Mouse (Mus musculus): ENCODE measurements around the gene Rapsn.

Rapsn gene

DNA sequence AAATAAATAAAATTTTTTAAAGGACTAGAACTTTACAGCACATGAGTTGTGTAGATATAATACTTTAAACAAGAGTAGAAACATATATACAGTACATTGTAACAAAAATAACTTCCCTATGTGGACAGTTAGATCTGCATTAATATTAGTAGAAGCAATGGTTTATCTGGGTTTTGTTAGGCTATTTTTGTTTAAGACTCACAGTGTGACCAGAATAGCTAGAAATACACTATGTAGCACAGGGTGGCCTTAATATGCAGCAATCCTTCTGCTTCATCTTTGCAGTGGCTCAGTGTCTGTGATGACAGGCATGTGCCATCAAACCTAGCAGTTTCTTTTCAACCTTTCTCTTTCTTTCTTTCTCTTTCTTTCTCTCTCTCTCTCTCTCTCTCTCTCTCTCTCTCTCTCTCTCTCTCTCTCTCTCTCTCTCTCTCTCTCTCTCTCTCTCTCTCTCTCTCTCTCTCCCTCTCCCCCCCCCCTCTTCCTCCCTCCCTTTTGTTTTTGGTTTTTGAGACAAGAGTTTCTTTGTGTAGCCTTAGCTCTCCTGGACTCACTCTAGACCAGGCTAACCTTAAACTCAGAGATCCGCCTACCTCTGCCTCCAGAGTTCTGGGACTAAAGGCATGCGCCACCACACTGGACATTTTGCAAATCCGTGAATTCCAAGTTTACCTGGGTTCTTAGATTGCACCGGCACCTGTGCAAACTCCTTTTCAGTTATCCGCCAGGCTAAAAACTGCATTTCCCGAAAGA lies 17.9 kb downstream of the Rapsn start:
- DNase-seq (ENCODE audit: extremely low spot score, low read depth, low spot score): peak; percentile 52

DNA sequence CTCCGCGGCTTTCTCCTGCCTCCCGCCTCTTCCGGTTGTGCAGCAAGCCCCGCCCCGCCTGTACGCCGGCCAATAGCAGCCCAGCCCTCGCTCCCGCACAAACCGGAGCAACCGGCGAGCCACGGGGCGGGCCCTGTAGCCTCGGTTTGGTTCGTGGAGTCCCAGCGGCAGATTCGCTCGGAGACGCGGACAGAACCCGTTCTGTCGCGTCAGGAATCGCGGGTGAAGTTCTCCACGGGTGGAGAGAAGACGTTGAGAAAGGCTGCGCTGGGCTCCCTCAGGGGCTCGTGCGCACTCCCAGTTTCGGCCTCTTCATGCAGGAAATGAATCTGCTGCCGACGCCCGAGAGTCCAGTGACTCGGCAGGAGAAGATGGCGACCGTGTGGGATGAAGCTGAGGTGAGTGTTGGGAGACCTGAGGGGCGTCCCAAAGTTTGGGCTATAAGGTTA lies 18.5 kb downstream of the Rapsn start, which contains the start of gene Psmc3:
Psmc3 (plus strand) TSS at position 76 of the 449 bp plus-strand sequence.
- peak; percentile 47 for DNase-seq (ENCODE audit: extremely low spot score, low read depth, low spot score)

DNA sequence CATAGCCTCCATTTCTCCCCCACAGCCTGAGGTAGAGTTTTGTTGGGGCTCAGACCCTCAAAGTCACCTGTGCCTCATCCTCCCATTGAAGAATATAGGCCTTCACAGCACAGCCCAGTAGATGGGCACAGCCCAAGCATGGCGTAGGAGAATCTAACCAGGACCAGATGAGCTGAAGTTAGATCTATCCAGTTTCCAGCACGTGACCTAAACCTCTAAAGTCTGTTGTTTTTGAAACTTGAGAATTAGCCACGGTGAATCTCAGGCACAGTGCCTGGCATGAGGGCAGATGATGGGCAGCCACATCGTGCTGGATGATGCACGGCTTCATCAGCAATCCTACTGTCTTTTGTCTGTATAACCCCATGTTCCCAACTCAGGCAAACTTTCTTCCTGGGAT lies 23.0 kb downstream of the Rapsn start:
- no peak for DNase-seq (ENCODE audit: extremely low spot score, low read depth, low spot score)

DNA sequence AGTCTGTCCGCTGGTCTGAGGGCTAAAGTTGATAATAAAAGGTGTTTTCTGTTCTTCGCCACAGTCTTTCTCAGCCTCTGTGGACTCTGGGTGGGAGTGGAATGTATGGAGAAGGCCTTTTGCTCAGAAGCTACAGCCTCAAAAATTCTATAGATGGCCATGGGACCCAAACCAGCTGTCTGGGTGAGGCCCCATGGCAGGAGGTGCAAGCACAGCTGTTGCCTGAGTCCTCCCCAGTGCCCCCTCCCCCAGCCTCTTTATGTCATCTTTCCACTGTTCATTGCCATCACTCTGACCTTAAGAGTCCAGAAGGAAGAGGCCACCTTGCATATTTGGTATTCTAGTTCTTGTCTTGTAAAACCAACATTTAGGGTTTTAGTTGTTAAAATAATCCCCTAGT lies 24.0 kb downstream of the Rapsn start:
- DNase-seq (ENCODE audit: extremely low spot score, low read depth, low spot score): no peak

DNA sequence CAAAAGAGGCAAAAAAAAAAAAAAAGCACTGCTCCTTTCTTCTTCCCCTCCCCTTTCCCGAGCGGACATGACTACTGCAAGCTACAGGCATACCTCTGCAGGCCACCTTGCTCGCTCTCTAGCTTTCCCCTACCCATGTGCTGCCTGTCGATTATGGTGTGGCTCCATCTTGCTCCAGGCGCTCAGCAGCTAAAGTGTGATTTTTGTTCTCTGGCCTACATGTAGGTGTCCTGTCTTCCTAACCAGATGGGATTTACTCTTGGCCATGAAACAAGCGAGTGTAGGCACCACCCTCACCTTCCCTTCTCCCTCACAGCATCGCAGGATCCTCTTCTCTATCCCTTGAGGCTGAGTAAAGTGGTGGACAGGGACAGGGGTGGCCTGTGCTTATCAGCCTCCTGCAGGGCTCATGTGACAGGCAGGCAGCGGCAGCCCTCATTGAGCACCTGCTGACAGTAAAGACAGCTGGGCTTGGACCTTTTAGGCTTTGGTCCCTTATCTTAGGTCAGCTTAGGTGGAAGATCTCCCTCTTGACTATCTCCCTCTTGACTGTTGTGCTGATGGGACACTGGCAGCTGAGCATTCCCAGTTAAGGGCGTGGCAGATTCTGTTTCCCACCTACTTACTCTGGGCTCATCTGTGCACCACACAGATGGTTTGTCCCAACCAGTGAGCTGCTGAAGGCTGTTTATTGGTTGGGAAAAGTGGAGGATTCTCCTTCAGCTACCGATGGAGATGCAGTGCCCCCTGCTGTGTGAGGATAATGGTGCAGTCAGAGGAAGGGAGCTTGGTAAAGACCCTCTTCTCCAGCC lies 25.3 kb downstream of the Rapsn start:
- no peak for DNase-seq (ENCODE audit: extremely low spot score, low read depth, low spot score)

DNA sequence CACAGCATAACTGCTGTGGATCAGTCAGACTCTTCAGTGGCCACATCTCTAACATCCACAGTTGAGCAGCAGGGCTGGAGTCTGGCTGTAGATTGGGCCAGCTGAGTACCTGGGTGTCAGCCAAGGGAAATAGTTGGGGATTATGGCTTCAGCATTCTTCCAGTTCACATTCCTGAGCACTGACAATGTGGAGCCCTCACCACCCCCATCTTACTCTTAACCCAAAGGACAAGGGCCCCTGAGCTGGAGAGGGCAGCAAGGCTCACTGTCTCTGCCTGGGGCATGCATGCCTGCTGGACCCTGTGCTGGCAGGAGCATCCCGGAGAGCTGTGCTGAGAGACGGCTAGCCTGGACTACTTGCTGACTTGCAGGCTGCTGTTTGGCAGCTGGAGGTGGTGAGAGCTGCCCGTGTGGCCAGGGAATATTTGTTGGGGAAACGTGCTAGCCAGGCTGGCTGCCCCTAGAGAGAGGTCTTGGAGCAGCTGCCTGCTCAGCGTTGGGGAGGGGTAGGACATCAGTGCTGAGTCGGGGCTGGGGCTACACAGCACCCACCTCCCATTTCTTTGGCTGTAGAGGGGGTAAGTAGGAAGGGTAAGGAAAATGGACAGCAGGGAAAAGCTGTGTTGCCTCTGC lies 26.5 kb downstream of the Rapsn start:
- no peak for DNase-seq (ENCODE audit: extremely low spot score, low read depth, low spot score)

- DNase-seq (ENCODE audit: extremely low spot score, low read depth, low spot score): no peak
These were observed 27.6 kb downstream of the Rapsn start for GRCm38 (mm10) chr2:91062779-91063606.

GRCm38 (mm10) chr2:91064211-91064610 lies 28.8 kb downstream of the Rapsn start:
- no peak for DNase-seq (ENCODE audit: extremely low spot score, low read depth, low spot score)

GRCm38 (mm10) chr2:91065544-91065943 lies 30.1 kb downstream of the Rapsn start:
- no peak for DNase-seq (ENCODE audit: extremely low spot score, low read depth, low spot score)

GRCm38 (mm10) chr2:91066455-91066854 lies 31.0 kb downstream of the Rapsn start:
- DNase-seq (ENCODE audit: extremely low spot score, low read depth, low spot score): no peak

DNA sequence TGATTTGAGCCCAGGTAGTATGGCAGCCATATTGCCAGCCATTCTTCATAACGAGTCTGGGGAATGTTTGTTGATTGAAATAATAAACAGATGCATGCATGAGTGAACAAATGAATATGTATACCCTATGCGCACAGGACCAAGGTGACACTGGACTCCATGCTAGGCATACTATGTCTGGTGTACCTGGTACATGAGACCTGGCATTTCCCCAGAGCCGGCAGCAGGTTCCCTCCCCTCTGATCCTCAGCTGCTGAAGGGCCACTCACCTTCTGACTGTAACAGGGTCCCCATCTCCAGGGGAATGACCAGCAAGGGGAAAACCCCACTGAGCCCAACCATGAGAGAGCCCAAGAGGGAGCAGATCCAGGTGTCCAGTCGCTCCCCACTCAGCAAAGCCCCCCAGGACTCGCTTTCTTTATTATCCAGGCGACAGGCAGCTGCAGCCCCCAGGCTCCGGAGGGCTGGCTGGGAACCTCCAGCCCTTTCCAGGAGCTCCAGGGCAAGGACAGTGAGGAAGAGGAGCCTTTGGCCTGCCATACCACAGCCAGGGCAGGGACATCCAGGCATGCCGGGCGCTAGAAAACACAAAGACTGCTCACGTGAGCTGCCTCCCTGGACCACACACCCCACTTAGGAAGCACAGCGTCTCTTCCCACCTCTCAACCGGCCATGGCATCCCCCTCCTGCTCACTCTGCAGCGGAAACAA lies 32.9 kb downstream of the Rapsn start:
- DNase-seq (ENCODE audit: extremely low spot score, low read depth, low spot score): no peak

- DNase-seq (ENCODE audit: extremely low spot score, low read depth, low spot score): no peak
These were observed 33.4 kb downstream of the Rapsn start for GRCm38 (mm10) chr2:91068872-91069165.

GRCm38 (mm10) chr2:91069306-91070000 lies 34.0 kb downstream of the Rapsn start:
- DNase-seq (ENCODE audit: extremely low spot score, low read depth, low spot score): no peak

GRCm38 (mm10) chr2:91070076-91070800 lies 34.8 kb downstream of the Rapsn start, which contains the start of gene Slc39a13:
Gene Slc39a13 (minus strand): TSS chr2:91070417.
- DNase-seq (ENCODE audit: extremely low spot score, low read depth, low spot score): peak; percentile 52

DNA sequence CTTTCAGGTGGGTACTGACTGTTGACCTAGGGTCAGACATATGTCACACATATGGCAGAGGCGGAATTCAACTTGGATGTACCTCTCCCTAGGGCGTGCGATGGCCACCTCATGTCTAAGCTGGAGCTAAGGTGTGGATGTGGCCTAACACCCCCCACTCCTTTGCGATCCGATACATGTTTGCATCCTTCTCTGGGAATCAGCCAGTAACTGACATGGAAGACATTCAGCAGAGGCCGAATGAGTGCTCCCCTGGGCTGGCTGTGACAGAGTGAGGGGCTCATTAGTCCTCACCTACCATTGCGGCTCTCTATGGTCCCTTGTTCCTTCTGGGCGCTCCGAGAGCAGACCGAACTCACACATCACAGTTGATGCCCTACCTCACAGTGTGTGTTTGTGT lies 35.6 kb downstream of the Rapsn start:
- DNase-seq (ENCODE audit: extremely low spot score, low read depth, low spot score): no peak

DNA sequence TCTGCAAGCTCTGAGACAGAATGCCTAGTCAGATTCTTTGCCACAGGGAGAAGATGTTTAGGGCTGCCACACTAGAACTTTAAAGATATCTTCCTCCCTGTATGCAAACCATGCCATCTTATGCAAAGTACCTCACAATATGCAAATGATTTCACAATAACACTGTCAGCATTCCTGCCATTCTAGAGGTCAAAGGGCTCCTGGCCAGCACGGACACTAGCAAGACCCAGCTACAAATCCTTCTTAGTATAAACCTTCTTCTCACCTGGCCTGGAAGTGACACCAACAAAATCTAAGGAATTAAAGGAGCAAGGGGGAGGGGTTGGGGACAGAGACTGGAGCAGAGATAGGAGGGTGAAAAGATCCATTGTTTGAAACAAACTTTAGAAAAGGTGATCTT lies 36.7 kb downstream of the Rapsn start:
- DNase-seq (ENCODE audit: extremely low spot score, low read depth, low spot score): no peak

DNA sequence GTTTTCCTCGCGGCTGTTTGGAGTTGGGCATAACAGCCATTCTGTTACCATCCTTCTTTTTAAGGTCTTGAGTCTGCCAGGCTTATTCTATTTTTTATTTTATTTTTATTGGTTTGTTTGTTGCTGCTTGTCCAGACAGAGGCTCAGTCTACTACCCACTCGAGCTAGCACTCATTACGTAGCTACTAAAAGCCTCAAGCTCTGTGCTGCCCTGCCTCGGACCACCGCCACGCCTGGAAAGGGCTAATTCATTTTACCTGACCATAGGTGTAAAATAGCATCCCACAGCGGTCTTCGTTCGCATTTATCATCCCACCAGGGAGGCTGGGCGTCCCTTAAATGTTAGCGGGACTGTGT lies 42.5 kb downstream of the Rapsn start:
- no peak for DNase-seq (ENCODE audit: extremely low spot score, low read depth, low spot score)

DNA sequence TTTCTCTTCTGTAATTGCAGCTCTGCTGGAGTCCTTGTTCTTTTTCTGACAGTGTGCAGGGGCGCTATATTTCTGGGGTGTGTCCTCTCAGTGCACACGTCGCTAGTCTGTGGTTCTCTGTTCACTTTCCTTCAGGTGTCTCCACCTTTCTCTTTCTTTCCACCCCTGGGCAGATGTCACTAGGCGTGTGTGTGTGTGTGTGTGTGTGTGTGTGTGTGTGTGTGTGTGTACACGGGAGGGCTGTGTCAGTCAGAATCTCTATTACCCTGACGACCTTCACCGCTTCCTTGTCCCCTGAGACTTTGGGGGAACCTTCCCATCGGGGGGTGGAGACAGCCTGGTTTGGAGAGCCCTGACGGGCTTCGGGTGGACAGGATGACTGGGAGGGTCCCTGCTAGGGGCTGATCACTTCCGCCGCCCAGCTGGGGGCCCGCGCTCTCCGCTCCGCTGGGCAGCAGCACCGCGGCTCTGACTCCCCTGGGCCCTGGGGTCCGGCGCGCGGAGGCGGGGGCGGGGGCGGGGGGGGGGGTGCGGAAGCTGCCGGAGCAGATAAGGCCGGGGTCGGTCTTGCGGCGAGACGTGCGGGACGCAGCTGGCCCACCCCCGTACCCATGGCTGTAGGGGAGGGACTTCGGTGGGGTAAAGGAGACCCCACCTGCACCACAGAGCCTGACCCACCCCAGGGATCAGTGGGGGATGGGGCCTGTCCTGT lies 43.0 kb downstream of the Rapsn start:
- no peak for DNase-seq (ENCODE audit: extremely low spot score, low read depth, low spot score)

GRCm38 (mm10) chr2:91079026-91079384 lies 43.6 kb downstream of the Rapsn start:
- DNase-seq (ENCODE audit: extremely low spot score, low read depth, low spot score): no peak

All from hindlimb bud, embryonic 11.5 days (tissue).